Mouse (Mus musculus) MN1 (cell line): Measurements from ENCODE around the gene Baiap2l1.
"Not testable (repeated sequence)": the region's sequence is repeated elsewhere in the genome, so short reads cannot be mapped to it uniquely, and the experiment has no call there.

ENCODE experiments used
- DNase-seq: peaks from one replicate; pipeline ENCODE4 v3.0.0-alpha.2; 2016; ENCODE audit warnings: low spot score

The Baiap2l1 gene

DNA sequence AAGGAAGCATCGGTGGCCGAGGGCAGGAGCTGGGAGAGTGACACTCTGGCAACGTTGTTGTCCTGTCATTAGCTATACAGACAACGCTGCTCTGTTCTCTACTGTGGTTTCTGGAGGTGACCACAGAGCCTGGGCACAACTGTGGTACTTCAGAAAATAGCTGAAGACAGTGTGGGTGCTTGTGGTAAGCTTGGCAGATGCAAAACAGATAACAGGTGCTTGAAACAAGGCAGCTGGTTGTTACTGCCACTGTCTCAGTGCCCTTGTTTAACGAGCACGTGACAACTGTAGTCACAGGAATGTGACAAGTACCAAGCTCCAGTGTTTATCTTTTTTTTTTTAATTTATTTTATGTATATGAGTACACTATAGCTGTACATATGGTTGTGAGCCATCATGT, 13.3 kb downstream of the Baiap2l1 start:
- DNase-seq = no peak

DNA sequence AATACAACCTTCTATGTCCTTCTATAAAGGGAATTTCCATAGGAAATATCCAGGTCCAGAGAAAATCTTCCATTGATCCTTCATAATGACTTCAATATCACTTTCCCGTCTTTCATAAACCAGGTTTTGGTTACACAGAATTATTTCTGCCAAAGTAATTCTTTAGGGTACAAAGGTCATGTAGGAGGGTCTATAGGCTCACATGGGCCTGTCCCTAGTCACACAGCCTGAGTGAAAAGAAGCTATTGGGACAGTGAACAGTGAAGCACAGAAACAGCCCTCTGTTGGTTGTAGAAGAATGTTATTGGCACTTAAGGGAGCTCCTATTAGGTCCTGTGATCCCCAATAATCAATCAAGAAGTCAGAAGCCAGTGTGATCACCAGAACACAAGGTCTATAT, 16.8 kb downstream of the Baiap2l1 start:
- no peak for DNase-seq

DNA sequence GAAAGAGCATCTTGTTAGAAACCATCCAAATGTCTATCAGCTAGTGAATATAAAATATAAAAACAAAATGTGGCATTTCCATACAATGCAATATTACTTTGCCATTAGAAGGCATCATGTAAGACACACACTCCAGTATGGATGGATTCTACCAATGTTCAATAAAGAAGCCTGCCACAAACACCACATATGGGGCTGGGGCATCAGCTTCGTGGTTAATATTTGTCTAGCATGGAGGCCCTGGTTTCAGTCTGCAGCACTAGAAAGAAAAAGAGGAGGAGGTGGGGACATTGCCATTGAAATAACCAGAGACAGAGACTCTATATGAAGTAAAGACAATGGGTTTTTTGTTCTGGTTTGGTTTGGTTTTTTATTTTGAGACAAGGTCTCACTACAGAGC, 19.1 kb downstream of the Baiap2l1 start:
- DNase-seq = no peak

DNA sequence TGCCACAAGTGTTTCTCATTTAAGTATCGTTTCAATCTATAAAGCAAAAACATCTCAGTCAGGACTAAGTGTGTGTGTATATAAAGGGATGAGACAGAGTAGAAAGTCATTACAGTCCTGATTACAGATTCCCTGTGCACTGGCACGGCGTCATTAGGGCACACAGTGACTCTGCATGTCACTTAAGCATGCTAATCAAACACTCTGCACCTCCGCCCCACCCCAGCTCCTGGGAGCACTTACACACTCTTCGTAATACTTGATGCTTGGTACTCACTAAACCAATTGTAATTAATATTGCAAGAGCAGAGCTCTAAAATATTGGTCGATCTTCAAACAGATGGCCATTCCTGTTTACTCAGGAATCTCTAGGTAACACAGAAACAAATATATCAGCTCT, 22.6 kb downstream of the Baiap2l1 start:
- not testable (repeated sequence) for DNase-seq

DNA sequence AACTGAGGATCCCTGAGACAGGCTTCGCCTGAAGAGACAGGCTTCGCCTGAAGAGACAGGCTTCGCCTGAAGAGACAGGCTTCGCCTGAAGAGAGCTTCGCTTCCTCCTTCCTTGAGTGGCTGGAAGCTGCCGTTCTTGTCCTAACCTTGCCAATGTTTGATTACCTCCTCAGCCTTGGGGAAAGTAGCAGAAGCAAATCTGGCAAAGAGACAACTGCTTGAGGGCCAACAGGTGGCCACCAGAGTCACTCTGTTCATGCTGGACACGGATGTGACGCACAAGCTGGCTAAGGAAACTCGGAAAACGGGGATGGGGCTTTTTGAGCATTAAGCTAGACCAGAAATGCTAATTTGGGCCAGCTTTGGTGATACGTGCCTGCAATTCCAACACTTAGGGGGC, 23.9 kb downstream of the Baiap2l1 start:
- no peak for DNase-seq

DNA sequence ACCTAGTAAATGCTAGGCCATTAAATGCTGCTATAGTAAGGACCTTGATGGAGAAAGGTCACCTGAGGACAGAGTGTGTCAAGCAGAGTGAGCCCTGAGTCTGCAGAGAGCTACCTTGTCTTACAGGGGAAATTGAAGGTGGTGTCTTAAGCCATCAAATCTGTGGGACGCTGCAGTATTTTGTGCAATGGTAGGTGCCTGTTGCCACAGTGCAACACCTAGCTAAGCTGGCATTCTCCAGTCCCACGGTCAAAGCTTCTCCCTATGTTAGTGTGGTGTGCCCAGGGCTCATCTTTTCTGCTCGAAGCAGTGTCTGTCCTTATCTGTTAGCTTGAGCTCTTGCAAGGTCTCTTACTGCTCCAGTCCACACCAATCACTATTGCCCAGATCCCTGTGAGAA, 35.2 kb downstream of the Baiap2l1 start:
- DNase-seq = no peak

DNA sequence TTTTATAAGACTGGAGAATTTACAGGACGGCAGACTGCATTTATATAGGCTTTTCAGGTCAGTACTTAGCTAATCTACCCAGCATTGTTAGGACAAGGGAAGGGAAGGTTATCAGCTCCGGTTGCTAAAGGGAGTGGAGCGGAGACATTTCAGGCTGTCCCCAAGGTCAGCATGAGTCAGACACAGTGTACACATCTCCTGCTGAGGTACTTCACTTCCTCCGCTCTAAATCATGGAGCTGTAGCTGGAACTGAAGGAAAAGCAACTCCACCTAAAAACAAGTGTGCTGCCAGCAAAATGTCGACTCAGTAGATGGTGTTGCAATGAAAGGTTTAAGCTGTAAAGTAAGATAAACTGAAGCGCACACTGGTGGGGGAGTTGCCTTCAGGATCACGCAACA, 36.2 kb downstream of the Baiap2l1 start:
- no peak for DNase-seq

DNA sequence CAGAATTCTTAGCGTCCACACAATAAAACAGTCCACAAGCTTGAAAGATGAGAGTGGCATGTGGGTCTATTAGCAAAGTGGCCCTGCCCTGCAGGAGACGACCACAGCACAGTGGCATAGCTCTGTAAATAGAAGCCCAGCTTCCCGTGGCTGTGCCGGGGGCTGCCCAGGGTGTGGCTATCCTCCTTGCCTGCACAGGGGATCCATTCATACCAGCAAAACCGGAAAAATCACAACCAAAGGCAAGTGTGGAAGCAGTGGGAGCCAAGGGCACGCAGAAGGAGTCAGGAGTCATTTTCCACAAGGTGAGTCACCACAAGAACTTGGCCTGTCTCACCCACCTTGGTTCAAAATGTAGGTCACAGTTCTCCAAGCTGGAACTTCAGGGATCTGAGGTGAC, 39.6 kb downstream of the Baiap2l1 start:
- DNase-seq = no peak

DNA sequence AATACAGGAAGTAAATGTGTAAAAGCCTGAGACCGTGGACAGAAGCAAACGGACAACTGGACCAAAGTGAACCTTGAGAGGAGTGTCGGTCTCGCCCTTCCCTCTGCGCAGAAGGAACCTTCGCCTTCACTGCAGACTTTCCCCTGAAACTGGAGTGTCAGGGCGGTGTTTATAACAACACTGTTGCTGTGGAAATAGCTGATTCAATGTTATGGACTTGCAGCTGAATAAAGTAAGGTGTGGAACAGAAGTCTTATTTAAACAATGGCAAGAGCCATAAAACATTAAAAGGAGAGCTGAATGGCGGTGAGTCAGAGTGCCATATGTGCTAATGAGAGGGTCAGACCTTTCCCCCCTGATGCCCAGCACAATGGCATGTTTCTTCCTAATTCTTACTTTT, 40.5 kb downstream of the Baiap2l1 start:
- no peak for DNase-seq

DNA sequence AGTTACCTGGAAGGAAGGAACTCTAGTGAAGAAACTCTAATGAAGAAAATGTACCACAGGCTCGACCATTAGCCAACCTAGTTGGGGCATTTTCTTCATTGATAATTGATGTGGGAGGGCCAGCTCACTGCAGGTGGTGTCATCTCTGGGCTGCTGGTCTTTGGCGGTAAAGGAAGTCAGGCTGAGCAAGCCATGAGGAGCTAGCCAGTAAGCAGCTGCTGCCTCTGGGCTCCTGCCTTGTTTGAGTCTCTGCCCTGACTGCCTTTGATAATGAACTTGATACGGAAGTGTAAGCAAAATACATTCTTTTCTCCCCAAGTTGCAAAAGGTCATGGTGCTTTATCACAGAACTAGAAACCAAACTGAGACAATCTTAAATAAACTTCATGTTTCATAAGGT, 41.5 kb downstream of the Baiap2l1 start:
- DNase-seq = no peak

DNA sequence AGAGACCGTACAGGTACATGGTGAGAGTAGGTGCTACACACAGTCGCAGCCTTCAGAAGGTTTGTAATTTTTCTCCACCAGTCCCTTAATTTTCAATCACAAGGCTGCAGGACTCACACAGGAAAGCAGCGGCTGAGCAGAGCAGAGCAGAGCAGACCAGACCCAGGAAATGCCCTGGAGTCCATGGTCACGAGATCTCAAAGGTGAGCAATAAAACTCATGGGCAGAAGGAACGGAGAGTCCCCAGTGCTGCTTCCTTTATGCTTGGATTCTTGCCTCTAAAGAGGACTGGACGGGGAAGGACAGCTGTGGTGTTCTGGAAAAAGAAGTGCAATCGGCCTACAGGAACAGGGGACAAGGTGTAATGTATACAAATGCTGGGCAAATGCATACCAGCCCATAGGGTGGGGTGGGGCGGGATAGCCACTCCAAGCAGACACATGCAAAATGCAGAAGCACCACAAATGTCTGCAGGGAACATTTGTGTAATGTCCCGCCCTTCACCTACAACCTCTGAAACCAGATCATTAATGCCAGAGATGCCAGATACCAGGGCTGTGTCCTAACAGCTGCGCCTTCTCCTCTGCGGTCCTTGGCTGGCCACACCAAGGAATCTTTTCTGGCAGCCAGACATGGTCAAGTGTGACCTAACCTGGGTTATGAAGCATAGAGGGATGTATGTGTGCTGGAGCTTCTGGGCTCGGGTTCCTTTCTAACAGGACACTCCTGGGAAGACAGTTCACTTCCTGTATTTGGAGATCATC, 43.0 kb downstream of the Baiap2l1 start:
- no peak for DNase-seq

DNA sequence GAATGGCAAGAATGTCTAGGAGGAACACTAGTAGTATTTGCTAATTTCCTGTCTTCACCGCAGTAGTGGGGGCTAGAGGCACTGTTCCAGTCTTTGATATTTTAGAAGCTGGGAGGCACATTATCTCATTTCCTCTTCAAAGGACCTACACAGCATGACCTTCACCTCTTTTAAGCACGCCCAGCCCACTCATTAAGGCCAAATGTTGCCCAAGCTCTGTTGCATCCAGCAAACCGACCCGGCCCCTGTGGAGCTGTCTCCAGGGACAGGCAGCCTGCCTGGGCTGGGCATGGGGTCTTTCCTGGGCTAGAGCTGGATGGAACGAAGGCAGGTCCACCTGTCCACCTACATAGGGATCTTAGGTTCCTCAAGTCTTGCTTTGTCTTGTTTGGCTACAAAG, 44.6 kb downstream of the Baiap2l1 start:
- no peak for DNase-seq

DNA sequence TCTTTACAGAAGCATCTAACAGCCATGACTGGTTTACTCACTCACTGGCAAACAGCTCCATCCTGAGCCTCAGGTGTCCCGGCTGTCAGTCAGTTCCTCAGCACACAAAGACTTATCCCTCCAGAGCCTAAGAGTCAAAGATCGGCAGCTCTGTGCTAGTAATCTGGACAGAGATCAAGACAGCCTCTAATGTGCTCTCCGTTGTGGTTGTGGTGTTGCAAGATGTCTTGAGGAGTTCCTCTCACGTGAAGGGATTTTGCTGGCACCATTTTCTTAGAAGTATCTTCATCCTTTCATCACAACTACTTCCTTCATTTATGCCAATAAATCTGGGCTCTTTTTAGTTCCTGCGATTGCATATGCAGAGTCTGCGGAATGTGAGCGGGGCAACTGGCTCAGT, 45.7 kb downstream of the Baiap2l1 start:
- no peak for DNase-seq

DNA sequence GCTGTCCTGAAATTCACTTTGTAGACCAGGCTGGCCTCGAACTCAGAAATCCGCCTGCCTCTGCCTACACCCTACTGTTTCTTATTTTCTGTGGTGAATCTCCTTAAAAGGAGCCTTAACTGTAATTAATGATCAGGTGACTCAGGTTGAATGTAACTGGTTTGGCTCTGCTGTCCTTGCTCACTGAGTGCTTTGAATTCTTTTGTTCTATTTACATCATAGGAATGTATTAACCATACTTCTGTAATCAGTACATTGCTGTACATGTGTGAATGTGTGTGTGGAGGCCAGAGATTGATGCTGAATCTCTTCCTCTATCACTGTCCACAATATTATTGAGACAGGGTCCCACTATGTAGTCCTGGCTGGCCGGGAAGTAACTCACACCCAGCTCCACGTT, 49.0 kb downstream of the Baiap2l1 start:
- DNase-seq = no peak

DNA sequence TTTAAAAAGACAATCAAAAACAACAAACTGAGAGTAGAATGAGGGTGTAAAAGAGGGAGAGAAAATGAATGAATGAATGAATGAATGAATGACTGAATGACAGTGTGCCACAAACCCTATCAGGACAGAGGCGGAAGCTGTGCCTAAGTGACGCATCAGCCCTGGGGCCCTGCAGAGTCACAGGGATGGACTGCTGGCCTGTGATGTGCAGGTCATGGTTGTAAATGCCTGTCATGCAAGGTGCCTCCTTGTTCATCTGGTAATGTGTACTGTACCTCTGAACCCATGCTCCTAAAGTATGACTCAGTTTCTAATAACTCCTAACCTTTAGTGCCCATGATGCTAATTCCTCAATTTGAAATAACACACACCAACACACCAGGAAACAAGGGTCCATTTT, 54.8 kb downstream of the Baiap2l1 start:
- no peak for DNase-seq

DNA sequence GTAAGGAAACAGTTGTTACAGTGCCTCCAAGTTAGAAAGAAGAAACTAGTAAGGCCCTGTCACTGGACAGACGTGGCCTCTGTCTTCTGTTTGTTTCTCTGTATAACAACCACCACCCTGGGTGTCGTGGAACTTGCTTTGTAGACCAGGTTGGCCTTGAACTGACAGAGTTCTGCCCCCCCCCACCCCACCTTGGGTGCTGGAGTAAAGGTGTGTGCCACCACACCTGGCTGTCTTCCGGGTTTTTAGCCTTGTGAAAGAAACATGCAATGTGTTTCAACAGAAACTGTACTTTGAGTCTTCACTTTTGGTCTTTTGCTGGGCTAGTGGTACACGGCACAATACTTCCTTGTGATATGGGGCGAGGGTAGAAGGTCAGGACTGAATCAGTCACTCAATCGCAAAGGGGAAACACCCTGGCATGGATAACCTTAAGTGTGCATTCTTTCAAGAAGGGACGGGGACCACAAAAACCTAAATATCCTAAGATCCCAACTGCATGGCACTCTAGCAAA, 61.8 kb downstream of the Baiap2l1 start:
- no peak for DNase-seq

DNA sequence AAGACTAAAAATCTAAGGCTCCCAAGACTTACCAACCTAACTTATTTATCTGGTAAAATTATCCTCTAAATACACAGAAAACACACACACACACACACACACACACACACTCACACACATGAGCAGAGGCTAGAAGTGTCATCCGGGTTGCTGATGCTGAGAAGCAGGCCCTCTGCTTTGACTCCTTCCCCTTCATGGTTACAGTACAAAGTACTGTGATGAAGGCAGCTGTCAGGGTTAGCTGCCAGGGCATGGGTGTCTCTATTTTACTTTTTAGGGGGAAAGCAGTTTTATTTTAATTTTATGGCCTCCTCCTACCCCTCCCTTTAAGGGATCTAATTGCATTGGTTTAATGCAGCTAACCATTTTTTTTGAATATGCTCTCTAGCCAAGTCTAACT, 62.6 kb downstream of the Baiap2l1 start:
- no peak for DNase-seq

DNA sequence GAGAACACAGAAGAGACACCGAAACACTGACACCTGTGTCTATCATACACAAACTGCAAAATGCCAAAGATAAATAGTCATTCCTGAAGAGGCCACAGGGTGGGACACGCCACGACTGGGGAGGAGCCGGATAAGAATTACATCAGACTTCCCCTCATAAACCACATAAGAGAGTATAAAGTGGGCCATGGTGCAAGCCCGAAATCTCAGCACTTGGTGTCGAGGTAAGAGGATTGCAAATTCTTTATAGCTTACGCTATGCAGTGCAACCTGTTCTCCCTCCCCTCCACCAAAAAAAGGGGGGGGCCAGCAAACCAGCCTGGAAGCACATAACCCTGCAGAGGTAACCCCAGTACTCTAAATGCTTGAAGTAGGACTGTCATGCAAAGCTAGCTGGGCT, 63.0 kb downstream of the Baiap2l1 start:
- DNase-seq = no peak

DNA sequence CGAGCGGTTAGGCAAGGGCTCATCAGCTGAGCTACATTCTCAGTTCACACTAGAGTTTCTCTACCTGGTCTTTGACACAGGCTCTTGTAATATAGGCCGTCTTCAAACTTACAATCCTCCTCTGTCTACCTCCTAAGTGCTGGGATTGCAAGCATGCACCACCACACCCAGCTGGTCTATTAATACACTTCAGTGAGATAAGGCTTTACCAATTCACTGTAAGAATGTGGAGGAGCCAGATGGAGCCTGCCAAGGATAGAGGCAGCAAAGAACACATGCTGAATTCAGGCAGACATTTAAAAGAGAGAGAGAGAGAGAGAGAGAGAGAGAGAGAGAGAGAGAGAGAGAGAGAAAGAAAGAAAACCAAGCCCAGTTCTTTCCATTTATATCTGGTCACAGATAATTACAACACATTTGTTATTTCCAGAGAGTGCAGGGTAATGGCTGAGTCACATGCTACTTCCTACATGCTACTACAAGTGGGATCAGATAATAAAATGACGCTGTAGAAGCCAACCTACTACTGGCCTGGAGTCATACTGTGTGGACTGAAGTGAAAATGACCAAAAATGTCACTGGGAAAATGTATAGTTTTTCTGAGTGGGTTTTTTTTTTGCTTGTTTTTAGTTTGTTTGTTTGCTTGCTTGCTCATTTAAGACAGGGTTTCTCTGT, 68.0 kb downstream of the Baiap2l1 start:
- DNase-seq = peak; percentile 82

DNA sequence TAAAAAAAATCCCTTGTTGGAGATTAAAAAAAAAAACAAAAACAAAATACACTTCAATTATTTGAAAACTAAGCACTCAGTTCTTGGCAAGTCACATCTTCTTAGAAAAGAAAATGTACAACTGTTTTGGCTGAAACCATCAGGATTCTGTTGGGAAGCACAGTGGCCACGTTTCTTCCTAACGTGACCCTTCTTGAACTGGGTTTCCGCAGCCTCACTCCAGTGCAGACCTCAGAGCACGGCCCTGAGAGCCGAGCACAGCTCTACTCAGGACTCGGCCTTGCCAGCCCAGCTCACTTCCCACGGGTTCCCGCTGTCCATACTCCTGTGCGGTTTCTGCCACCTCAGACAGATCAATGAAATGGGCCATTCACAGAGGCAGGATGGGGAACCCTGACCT, 69.5 kb downstream of the Baiap2l1 start:
- DNase-seq = no peak

DNA sequence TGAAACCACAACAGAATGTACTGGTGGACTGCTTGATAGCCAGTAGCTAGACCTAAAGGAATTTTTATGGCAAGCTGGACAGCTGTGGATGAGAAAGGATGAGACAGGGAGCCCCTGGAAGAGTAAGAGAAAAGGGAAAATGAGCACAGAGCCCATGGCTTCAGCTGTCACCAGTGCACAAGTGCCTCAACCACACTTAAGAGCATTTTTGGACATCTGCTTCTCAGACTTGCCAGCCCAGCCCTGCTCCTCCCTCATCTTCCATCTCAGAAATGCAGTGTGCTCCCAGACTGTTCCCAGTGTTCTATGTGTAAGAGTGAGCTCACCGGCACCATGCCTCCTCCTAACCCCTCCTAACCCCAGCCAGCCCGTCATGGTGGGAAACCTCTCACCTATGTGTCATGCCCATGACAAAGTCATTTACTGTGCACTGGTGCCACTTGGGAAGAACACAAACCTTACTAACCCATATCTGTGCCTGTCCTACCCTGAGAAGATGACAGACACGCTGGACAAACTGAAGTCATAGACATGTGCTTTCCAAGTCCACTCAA, 70.6 kb downstream of the Baiap2l1 start:
- DNase-seq = no peak

DNA sequence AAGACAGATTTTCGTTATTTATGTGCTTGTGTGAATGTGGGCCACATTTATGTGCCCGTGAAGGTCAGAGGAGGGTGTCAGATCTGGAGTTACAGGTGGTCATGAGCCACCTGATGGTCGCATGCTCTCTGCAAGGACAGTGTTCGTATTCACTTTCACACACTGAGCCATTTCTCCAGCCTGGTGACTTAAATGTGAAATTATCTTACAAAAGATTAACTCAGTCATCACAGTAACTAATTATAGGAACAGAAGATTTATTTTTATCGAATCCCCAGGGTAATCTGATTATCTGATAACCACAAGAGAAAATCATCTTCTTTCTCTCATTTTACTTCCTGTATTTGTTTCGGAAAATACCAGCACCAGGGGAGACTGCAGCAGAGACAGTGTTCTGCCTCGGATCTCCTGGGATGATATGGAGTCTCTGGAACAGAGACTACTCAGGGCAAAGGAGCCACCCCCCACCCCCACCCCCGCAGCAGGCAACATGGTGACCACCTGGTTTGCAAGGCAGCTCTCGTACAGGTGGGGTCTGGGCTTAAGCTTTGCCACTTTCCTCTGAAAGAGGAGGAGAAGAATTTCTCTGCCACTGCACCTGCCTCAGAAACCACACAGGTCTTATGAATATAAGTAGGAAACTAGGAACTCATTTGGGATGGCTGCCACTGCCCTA, 71.2 kb downstream of the Baiap2l1 start:
- no peak for DNase-seq

DNA sequence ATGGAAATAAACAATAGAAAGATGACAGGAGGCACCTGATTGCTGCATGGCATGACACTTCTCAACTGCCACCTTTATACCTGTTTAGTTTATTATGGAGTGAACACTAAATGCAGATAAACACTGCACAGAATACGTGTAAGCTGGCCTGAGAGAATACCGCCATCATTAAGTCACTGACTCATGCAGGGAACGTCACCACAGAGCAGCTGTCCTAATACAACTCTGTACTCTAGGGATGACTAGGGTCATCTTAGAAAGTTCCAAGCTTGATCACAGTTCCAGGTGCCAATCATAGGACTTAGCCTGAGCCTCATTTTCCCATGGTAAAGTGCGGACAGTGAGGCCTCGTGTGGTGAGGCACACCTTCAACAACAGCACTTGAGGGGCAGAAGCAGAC, 73.3 kb downstream of the Baiap2l1 start:
- no peak for DNase-seq
